Mouse (Mus musculus): ENCODE measurements around the gene H2al1n. TPM values are rescaled to one million over a fixed set of nuclear protein-coding genes. Genes with fewer than 3 reads are reported as not detected.

The H2al1n gene
- polyA plus RNA-seq (2012; rRNA removed) = not detected in 2 replicates

GRCm38 (mm10) chrX:14210848-14211247 lies at the start of gene H2al1n:
TSS of gene H2al1n (plus strand) at chrX:14211148.

